In the genomic region with DNA sequence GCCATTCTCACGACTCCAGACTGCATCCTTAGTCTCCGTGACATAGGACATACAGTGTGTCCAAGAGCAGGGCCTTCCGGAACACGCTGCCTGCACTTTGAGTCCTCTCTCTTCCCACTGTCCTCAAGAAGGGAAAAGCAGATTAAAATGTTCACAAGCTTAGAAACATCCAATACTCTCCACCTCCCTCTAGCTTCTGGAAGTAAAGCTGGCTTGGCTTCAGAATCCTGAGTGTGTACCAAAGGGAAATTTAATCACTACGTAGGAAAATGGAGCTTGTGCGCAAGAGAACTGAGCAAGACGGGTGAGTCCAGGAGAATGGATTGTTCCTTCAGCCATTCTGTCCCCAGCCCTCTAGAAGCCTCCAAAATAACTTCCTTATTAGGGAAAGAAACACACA, we compare ENCODE assay signal across 24 mouse cellular contexts. TPM values are rescaled to one million over a fixed set of nuclear protein-coding genes. Genes with fewer than 3 reads are reported as not detected.
A peak's percentile ranks its signal among the peaks of the same experiment; 100 is the strongest.
DNase-seq lines count a peak whose midpoint lies in the region; ATAC-seq lines count a peak whose summit lies in the region.
"Had no signal": no experiment of that assay in that cellular context is flagged by ENCODE, and none has a peak within 500 bp of the region (broad histone marks: within the 10 kb centered on the region; RNA-seq: fewer than 3 reads in every experiment).

No protein-coding gene starts in this region.

- ATAC-seq in midbrain, embryonic 11.5 days (ENCODE audit: low FRiP score), result no peak
- no peak for ATAC-seq in midbrain, embryonic 14.5 days (ENCODE audit: low FRiP score, low TSS enrichment)
- ATAC-seq in hindbrain, embryonic 13.5 days (ENCODE audit: low FRiP score), result no peak
- ATAC-seq in hindbrain, embryonic 14.5 days (ENCODE audit: low FRiP score), result no peak
- no peak for ATAC-seq in heart, embryonic 11.5 days (replicated peaks; ENCODE audit: insufficient number of reproducible peaks, low FRiP score, low TSS enrichment)
- ATAC-seq: CD4-positive, CD25-positive, alpha-beta regulatory T cell, adult 4 months; forebrain, embryonic 15.5 days; intestine, embryonic 15.5 days had no signal

- WGBS in midbrain, embryonic 11.5 days, result 26% methylated on average over 7 of the region's 7 CpGs
- WGBS in midbrain, embryonic 14.5 days, result 20% methylated on average over 7 of the region's 7 CpGs
- whole genome bisulfite sequencing in hindbrain, embryonic 13.5 days, result 25% methylated on average over 7 of the region's 7 CpGs
- WGBS in hindbrain, embryonic 14.5 days, result 25% methylated on average over 7 of the region's 7 CpGs
- WGBS in heart, embryonic 11.5 days (ENCODE audit: insufficient replicate concordance), result 52% methylated on average over 7 of the region's 7 CpGs

- H3K27me3 ChIP-seq in midbrain, embryonic 11.5 days (ENCODE audit: control insufficient read depth, insufficient read depth, low read length), result peaks cover 88% of the 10 kb centered on the region
- H3K27me3 ChIP-seq in midbrain, embryonic 14.5 days (ENCODE audit: control insufficient read depth, insufficient read depth, low read length), result peaks cover 89% of the 10 kb centered on the region
- H3K27me3 ChIP-seq in hindbrain, embryonic 13.5 days, result peaks cover 97% of the 10 kb centered on the region
- peaks cover 93% of the 10 kb centered on the region for H3K27me3 ChIP-seq in hindbrain, embryonic 14.5 days (ENCODE audit: control insufficient read depth, insufficient read depth, low read length)
- H3K27me3 ChIP-seq in heart, embryonic 11.5 days (ENCODE audit: control insufficient read depth, insufficient read depth, low read length), result peaks cover 66% of the 10 kb centered on the region

- H3K27ac ChIP-seq in midbrain, embryonic 11.5 days (ENCODE audit: low read depth, low read length), result no peak overlapping the region
- no peak overlapping the region for H3K27ac ChIP-seq in midbrain, embryonic 14.5 days (replicated peaks; ENCODE audit: low read depth, low read length)
- H3K27ac ChIP-seq in hindbrain, embryonic 13.5 days, result peak overlapping the region; percentile 5; the same call in 1 of the 2 replicates
- no peak overlapping the region for H3K27ac ChIP-seq in hindbrain, embryonic 14.5 days
- no peak overlapping the region for H3K27ac ChIP-seq in heart, embryonic 11.5 days (ENCODE audit: low read depth, low read length)
- H3K27ac ChIP-seq: embryonic facial prominence, embryonic 12.5 days; embryonic facial prominence, embryonic 15.5 days; forebrain, embryonic 12.5 days; forebrain, embryonic 15.5 days; heart, adult 2 months; heart, embryonic 10.5 days; intestine, embryonic 15.5 days had no signal

- DNase-seq in midbrain, embryonic 11.5 days (ENCODE audit: low spot score, missing footprints), result peak; percentile 89
- DNase-seq in midbrain, embryonic 14.5 days, result no peak
- DNase-seq in hindbrain, embryonic 14.5 days (ENCODE audit: low spot score), result no peak
- no peak for DNase-seq in heart, adult 11 months
- DNase-seq: adrenal gland, adult 2 months; adrenal gland, postnatal 14 days; cerebellum, adult 11 months; cerebellum, adult 2 months; cerebellum, adult 9-11 months; cerebellum, postnatal 25 days; gastrocnemius, postnatal 25 days; heart, adult 2 months had no signal

- peaks cover 3% of the 10 kb centered on the region; the same call in 1 of the 2 replicates for H3K9me3 ChIP-seq in midbrain, embryonic 11.5 days (ENCODE audit: control insufficient read depth, low read length)
- H3K9me3 ChIP-seq in midbrain, embryonic 14.5 days (ENCODE audit: control insufficient read depth, low read length), result no peaks in the 10 kb centered on the region; the same call in 1 of the 2 replicates
- no peaks in the 10 kb centered on the region for H3K9me3 ChIP-seq in hindbrain, embryonic 13.5 days
- peaks cover 9% of the 10 kb centered on the region; the same call in 1 of the 2 replicates for H3K9me3 ChIP-seq in hindbrain, embryonic 14.5 days (ENCODE audit: control insufficient read depth, low read length)
- no peaks in the 10 kb centered on the region for H3K9me3 ChIP-seq in heart, embryonic 11.5 days (replicated peaks; ENCODE audit: control insufficient read depth, low read length)
- H3K9me3 ChIP-seq: embryonic facial prominence, embryonic 12.5 days; embryonic facial prominence, embryonic 15.5 days; forebrain, embryonic 12.5 days; heart, embryonic 10.5 days; intestine, embryonic 15.5 days had no signal

- H3K36me3 ChIP-seq in midbrain, embryonic 11.5 days (ENCODE audit: control insufficient read depth, insufficient read depth, low read length), result no peaks in the 10 kb centered on the region
- no peaks in the 10 kb centered on the region for H3K36me3 ChIP-seq in midbrain, embryonic 14.5 days (ENCODE audit: control insufficient read depth, insufficient read depth, low read length)
- no peaks in the 10 kb centered on the region for H3K36me3 ChIP-seq in hindbrain, embryonic 13.5 days
- H3K36me3 ChIP-seq in hindbrain, embryonic 14.5 days (replicated peaks; ENCODE audit: control insufficient read depth, insufficient read depth), result no peaks in the 10 kb centered on the region
- no peaks in the 10 kb centered on the region for H3K36me3 ChIP-seq in heart, embryonic 11.5 days (ENCODE audit: control insufficient read depth, insufficient read depth, low read length)
- H3K36me3 ChIP-seq: embryonic facial prominence, embryonic 12.5 days; embryonic facial prominence, embryonic 15.5 days; forebrain, embryonic 12.5 days; forebrain, embryonic 15.5 days; heart, embryonic 10.5 days; intestine, embryonic 15.5 days had no signal

- H3K4me3 ChIP-seq in midbrain, embryonic 11.5 days (ENCODE audit: low read depth, low read length), result no peak overlapping the region
- H3K4me3 ChIP-seq in midbrain, embryonic 14.5 days (replicated peaks; ENCODE audit: low read depth, low read length), result no peak overlapping the region
- no peak overlapping the region for H3K4me3 ChIP-seq in hindbrain, embryonic 13.5 days
- H3K4me3 ChIP-seq in hindbrain, embryonic 14.5 days (replicated peaks; ENCODE audit: low read length), result no peak overlapping the region
- H3K4me3 ChIP-seq in heart, embryonic 11.5 days (ENCODE audit: low read depth, low read length), result no peak overlapping the region
- H3K4me3 ChIP-seq: embryonic facial prominence, embryonic 12.5 days; embryonic facial prominence, embryonic 15.5 days; erythroblast, embryonic 14.5 days; forebrain, embryonic 12.5 days; forebrain, embryonic 15.5 days; heart, adult 2 months; heart, embryonic 10.5 days; intestine, embryonic 15.5 days had no signal

- peaks cover 18% of the 10 kb centered on the region for H3K4me1 ChIP-seq in midbrain, embryonic 11.5 days (ENCODE audit: control insufficient read depth, insufficient read depth, low read length)
- H3K4me1 ChIP-seq in midbrain, embryonic 14.5 days (ENCODE audit: control insufficient read depth, insufficient read depth, low read length), result no peaks in the 10 kb centered on the region; the same call in 1 of the 2 replicates
- H3K4me1 ChIP-seq in hindbrain, embryonic 13.5 days (replicated peaks), result peaks cover 6% of the 10 kb centered on the region; the same call in 1 of the 2 replicates
- H3K4me1 ChIP-seq in hindbrain, embryonic 14.5 days (replicated peaks; ENCODE audit: control insufficient read depth, insufficient read depth, low read length), result no peaks in the 10 kb centered on the region
- no peaks in the 10 kb centered on the region for H3K4me1 ChIP-seq in heart, embryonic 11.5 days (ENCODE audit: control insufficient read depth, insufficient read depth, low read length)
- H3K4me1 ChIP-seq: embryonic facial prominence, embryonic 12.5 days had no signal

- no peak overlapping the region for H3K9ac ChIP-seq in midbrain, embryonic 11.5 days (ENCODE audit: low read length)
- no peak overlapping the region for H3K9ac ChIP-seq in midbrain, embryonic 14.5 days (replicated peaks; ENCODE audit: low read length)
- 0 out of 2 replicates have a peak overlapping the region, but pooled peaks have one; percentile 19 for H3K9ac ChIP-seq in hindbrain, embryonic 13.5 days
- no peak overlapping the region for H3K9ac ChIP-seq in hindbrain, embryonic 14.5 days
- H3K9ac ChIP-seq in heart, embryonic 11.5 days (ENCODE audit: low read depth, low read length), result no peak overlapping the region
- H3K9ac ChIP-seq: embryonic facial prominence, embryonic 12.5 days; embryonic facial prominence, embryonic 15.5 days; forebrain, embryonic 12.5 days; forebrain, embryonic 15.5 days; intestine, embryonic 15.5 days had no signal

- no peak overlapping the region for H3K4me2 ChIP-seq in midbrain, embryonic 11.5 days
- H3K4me2 ChIP-seq in midbrain, embryonic 14.5 days (ENCODE audit: low read length), result no peak overlapping the region
- no peak overlapping the region for H3K4me2 ChIP-seq in hindbrain, embryonic 13.5 days
- H3K4me2 ChIP-seq in hindbrain, embryonic 14.5 days (replicated peaks), result 0 out of 2 replicates have a peak overlapping the region, but pooled peaks have one; percentile 15
- H3K4me2 ChIP-seq in heart, embryonic 11.5 days, result no peak overlapping the region
- H3K4me2 ChIP-seq: embryonic facial prominence, embryonic 12.5 days; embryonic facial prominence, embryonic 15.5 days; forebrain, embryonic 12.5 days; forebrain, embryonic 15.5 days; intestine, embryonic 15.5 days had no signal

RNA-seq across cellular contexts. Expression of gene Nkx6-1, which starts 9.4 kb away (rescaled TPM):
- polyA plus RNA-seq in midbrain, embryonic 11.5 days (2014; fragmentation: Nextera tagmentation; extraction: Ambion mirVana), result 9.3 and 10.5 TPM in 2 replicates
- 2.8 and 3.1 TPM in 2 replicates for polyA plus RNA-seq in midbrain, embryonic 14.5 days (2014; fragmentation: Nextera tagmentation; extraction: Ambion mirVana)
- 8.1 and 12.2 TPM in 2 replicates for polyA plus RNA-seq in hindbrain, embryonic 13.5 days (2015; fragmentation: Nextera tagmentation; extraction: Ambion mirVana)
- polyA plus RNA-seq in hindbrain, embryonic 14.5 days (2014; fragmentation: Nextera tagmentation; extraction: Ambion mirVana), result 8.0 and 8.9 TPM in 2 replicates
- polyA plus RNA-seq in heart, embryonic 11.5 days (2014; fragmentation: Nextera tagmentation; extraction: Ambion mirVana), result 0.07 and 0.29 TPM in 2 replicates
- polyA plus RNA-seq: adrenal gland, adult 2 months; C2C12; CD4-positive, CD25-positive, alpha-beta regulatory T cell, adult 4 months; embryonic facial prominence, embryonic 15.5 days; erythroblast, embryonic 14.5 days; heart, postnatal 0 days had no signal
